Mouse (Mus musculus): Measurements from ENCODE around the gene Nme7.
A peak's percentile ranks its signal among the peaks of the same experiment; 100 is the strongest.

Nme7 gene

GRCm38 (mm10) chr1:164389743-164390142 is 85.8 kb downstream of the Nme7 start:
- no peak for DNase-seq

- no peak for DNase-seq
Observed at GRCm38 (mm10) chr1:164392176-164392575, 88.3 kb downstream of the Nme7 start.

GRCm38 (mm10) chr1:164395131-164395780 is 91.3 kb downstream of the Nme7 start:
- DNase-seq: no peak

- no peak for DNase-seq
Observed at GRCm38 (mm10) chr1:164397672-164398071, 93.8 kb downstream of the Nme7 start.

- no peak for DNase-seq
Observed at GRCm38 (mm10) chr1:164399578-164399977, 95.7 kb downstream of the Nme7 start.

- DNase-seq: no peak
Observed at GRCm38 (mm10) chr1:164405385-164405802, 101.5 kb downstream of the Nme7 start.

GRCm38 (mm10) chr1:164406506-164406905 is 102.6 kb downstream of the Nme7 start:
- peak; percentile 6 to 12 for DNase-seq

- no peak for DNase-seq
Observed at GRCm38 (mm10) chr1:164408655-164409054, 104.7 kb downstream of the Nme7 start.

GRCm38 (mm10) chr1:164411306-164411705 is 107.4 kb downstream of the Nme7 start:
- DNase-seq: no peak

- no peak for DNase-seq
Observed at GRCm38 (mm10) chr1:164412906-164413305, 109.0 kb downstream of the Nme7 start.

- DNase-seq: no peak
Observed at GRCm38 (mm10) chr1:164413608-164414007, 109.7 kb downstream of the Nme7 start.

GRCm38 (mm10) chr1:164415347-164415751 is 111.4 kb downstream of the Nme7 start:
- DNase-seq: no peak

- DNase-seq: no peak
Observed at GRCm38 (mm10) chr1:164416692-164417394, 112.9 kb downstream of the Nme7 start.

- DNase-seq: no peak
Observed at GRCm38 (mm10) chr1:164417604-164418003, 113.7 kb downstream of the Nme7 start.

- no peak for DNase-seq
Observed at GRCm38 (mm10) chr1:164418320-164418719, 114.4 kb downstream of the Nme7 start.

GRCm38 (mm10) chr1:164419401-164419800 is 115.5 kb downstream of the Nme7 start:
- DNase-seq: no peak

GRCm38 (mm10) chr1:164420623-164421354 is 116.9 kb downstream of the Nme7 start:
- no peak for DNase-seq

- no peak for DNase-seq
Observed at GRCm38 (mm10) chr1:164426227-164426626, 122.3 kb downstream of the Nme7 start.

- no peak for DNase-seq
Observed at GRCm38 (mm10) chr1:164427777-164428176, 123.9 kb downstream of the Nme7 start.

GRCm38 (mm10) chr1:164428644-164429043 is 124.7 kb downstream of the Nme7 start:
- DNase-seq: no peak

GRCm38 (mm10) chr1:164432649-164433048 is 128.7 kb downstream of the Nme7 start:
- no peak for DNase-seq

- no peak for DNase-seq
Observed at GRCm38 (mm10) chr1:164434049-164434448, 130.1 kb downstream of the Nme7 start.

- no peak for DNase-seq
Observed at GRCm38 (mm10) chr1:164436749-164437148, 132.8 kb downstream of the Nme7 start.

- DNase-seq: no peak
Observed at GRCm38 (mm10) chr1:164440230-164440629, 136.3 kb downstream of the Nme7 start.

Measured in cerebellum, adult 18-20 months (tissue).